Mouse (Mus musculus) lung, adult 18-20 months (tissue): Measurements from ENCODE around the gene Syt13.

Source experiments
- DNase-seq, 2 experiments: peaks; one replicate each; pipeline ENCODE4 v3.0.0; 2022; ENCODE audit warnings: mixed read lengths in 2 of 2

Syt13 gene

DNA sequence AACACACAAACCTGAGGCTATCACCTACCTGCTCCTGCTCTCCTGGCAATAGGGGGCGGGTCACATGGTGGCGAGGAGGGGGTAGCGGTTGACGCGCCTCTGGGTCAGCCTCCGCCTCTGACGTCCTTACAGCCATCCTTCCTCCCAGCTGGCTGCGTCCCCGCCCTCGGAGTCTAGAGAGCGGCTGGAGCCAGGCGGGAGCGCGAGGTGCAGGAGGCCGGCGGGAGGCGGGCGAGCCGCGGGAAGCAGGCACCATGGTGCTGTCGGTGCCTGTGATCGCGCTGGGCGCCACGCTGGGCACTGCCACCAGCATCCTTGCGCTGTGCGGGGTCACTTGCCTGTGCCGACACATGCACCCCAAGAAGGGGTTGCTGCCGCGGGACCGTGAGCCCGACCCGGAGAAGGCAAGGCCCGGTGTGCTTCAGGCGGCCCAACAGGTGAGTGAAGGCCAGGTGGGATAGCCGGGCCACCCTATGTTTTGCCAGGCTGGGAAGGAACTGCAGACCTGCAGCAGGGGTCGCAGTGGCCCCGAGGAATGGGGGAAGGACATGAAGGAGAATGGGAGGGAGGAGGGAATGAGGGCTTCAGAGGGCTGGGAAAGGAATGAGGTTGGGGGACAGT lies at the start of gene Syt13:
Gene Syt13 (plus strand): TSS at position 166 of the 621 bp plus-strand sequence.
- peak; percentile 26 to 33 for DNase-seq

- DNase-seq: no peak
Observed at GRCm38 (mm10) chr2:92866616-92867015, 48.3 kb upstream of the Syt13 start.

GRCm38 (mm10) chr2:92870139-92870836 lies 44.6 kb upstream of the Syt13 start:
- DNase-seq: no peak

GRCm38 (mm10) chr2:92871093-92871686 lies 43.7 kb upstream of the Syt13 start:
- DNase-seq: no peak

DNA sequence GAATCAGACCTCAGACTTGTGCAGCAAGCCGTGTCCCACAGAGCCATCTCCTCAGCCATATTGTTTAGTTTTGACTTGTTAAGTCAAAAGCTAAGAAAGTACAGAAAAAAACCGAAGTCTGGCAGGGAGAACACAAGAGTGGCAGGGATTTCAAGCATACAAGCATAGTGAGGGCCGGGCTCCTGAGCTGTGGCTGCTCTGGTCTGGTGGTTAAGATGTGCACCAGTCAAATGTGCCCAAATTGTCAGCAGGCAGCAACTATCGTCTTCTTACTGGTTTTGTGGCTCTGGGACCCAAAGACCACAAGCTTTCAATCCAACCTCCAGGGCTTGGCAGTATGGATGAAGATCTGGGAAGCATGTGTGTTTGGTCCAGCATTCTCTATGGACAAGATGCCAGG lies 42.2 kb upstream of the Syt13 start:
- DNase-seq: no peak

- DNase-seq: peak; percentile 24 to 51
Observed at GRCm38 (mm10) chr2:92874592-92874991, 40.3 kb upstream of the Syt13 start.

DNA sequence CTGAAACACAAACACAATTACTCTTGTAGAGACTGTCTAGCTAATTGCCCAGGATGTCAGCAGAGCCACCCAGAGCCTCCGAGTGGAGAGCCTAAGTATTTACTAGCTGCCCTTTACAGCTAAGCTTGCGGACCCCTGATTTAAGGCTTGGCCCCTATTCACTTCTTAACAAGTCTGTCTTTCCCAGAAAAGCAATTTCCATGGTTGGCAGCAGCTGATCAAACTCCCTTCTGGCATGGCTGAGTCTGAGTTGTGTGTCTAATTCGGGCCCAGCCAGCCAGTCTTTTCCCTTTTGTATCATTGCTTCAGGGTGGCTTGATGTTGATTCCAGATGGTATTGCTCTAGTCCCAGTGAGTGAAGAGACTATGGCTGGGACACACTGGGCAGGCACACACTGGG lies 37.4 kb upstream of the Syt13 start:
- DNase-seq: no peak

GRCm38 (mm10) chr2:92883039-92883911 lies 31.6 kb upstream of the Syt13 start:
- DNase-seq: peak; percentile 30 to 44

DNA sequence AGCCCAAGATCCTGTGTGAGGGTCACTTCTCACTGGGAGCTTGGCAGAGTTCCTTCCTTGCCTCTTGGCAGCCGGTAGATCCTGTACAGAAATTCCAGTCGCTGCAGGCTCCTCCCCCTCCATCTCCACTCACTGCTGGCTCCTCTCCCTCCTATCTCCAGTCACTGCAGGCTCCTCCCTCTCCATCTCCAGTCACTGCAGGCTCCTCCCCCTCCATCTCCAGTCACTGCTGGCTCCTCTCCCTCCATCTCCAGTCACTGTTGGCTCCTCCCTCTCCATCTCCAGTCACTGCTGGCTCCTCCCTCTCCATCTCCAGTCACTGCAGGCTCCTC lies 31.0 kb upstream of the Syt13 start:
- peak; percentile 17 to 27 for DNase-seq

GRCm38 (mm10) chr2:92884976-92885375 lies 29.9 kb upstream of the Syt13 start:
- no peak for DNase-seq

DNA sequence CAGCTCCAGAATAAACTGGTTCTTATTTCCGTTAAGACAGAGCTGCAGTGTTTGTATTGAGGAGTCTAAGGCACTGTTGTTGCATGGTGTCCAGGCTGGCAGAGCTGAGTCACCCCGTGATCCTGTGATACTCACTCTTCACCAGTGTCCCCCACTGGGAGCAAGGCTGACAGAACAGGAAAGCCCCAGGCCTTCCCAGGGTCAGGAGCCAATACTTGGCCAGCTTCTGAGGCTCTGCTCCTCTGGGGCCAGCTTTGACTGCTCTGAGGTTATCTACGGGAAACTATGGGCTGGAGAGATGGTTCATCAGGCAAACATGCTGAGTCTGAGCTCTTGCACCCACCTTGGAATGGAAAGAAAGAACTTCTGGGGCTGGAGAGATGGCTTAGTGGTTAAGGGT lies 28.0 kb upstream of the Syt13 start:
- DNase-seq: no peak

GRCm38 (mm10) chr2:92892524-92892923 lies 22.4 kb upstream of the Syt13 start:
- DNase-seq: no peak

DNA sequence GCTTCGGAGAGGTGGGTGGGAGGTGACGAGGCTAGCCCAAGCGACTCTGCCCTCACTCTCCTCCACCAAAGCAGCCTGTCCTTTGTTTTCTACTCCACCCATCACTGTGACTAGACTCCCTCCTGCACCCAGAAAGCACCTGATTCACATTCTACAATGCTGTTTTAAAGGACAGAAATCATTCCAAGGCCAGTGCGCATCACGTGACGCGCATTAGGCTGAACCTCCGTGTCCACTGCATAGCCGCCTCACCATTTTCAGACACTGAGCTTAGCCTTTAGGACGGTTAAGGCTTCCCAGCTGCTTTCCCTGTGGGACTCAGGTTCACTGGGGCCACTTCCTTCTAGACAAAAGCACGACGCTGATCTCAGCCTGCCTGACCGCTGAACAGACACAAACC lies 11.2 kb upstream of the Syt13 start:
- no peak for DNase-seq

- peak in 1 of 2 experiments; percentile 40 for DNase-seq
Observed at GRCm38 (mm10) chr2:92904307-92904859, 10.5 kb upstream of the Syt13 start.

- DNase-seq: peak in 1 of 2 experiments; percentile 4
Observed at GRCm38 (mm10) chr2:92910371-92910770, 4.5 kb upstream of the Syt13 start.

- DNase-seq: no peak
Observed at GRCm38 (mm10) chr2:92912312-92912711, 2.6 kb upstream of the Syt13 start.

GRCm38 (mm10) chr2:92913295-92913694 lies 1.6 kb upstream of the Syt13 start:
- no peak for DNase-seq

DNA sequence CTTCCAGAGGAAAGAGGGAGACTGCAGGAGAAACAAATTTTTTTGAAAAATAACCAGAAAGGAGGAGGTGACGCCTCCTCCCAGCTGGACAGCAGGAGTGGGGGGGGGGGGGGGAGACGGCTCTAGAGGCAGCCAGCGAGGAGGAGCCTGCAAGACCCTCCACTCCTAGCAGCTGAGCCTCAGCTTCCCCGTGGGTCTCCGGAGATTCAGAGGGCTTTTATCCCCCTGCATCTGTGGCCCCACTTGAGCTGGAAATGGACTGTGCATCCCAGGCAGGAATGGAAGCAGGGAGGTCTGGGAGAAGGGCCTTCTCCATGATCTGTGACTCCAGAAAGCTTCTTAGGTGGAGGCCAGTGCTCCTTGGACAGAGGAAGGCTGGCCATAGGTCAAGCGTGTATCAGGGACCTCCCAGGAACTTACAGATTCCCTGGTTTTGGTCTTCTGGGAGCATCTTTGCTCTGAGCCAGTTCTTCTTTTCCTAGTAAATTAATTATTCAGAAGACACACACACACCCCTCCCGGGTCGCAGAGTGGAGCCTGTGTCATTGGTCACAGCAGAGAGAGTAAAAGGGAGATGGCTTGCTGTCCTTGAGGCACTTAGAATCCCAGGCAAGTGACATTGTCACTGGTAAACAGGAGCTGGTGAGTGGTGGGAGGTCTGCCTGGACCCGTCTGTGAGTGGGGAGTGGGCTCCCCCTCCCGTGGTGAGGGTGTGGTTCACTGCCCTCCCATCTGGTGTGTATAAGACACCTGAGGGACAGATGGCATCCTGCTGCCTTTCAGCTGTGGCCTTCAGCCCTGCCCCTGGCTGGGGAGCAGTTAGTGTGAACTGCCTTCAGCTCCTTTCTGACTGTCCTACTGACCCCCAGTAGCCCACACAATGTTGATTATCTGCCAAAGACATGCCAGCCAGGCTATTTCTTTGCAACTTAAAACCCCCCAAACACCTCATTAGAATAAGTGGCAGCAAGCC lies 1.0 kb downstream of the Syt13 start:
- no peak for DNase-seq

DNA sequence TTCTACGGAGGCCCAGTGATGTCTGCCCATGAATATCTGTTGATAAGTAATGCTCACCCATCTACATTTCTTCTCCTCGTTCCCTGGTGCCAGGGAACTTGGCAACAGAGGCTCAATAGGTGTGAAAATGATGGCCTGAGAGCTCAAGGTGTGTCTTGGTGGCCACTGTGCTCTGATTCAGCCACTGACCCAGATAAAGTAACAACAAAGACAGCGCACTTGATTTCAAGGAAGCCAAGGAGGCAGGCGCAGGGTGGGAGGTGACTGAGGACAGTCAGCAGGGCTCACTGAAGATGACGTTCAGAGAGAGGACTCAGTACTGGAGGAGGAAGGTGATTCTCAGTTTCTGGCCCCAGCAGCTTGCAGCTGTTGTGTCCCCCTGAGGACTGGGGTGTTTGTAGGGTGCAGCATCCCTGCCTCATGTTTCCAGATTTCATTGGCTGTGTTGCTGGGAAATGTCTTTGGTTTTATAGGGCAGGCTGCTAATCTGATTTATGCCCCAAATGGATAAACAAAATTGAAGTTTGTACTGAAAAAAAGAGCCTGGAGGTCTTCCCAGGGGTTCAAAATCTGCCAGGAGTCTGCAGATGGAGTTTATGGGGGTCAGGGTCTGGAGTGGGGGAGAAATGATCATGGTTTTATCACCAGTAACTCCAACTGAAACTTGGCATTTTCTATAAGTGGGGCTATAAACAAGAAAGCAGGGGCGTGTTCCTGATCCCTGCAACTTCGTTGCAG lies 2.7 kb downstream of the Syt13 start:
- DNase-seq: no peak

DNA sequence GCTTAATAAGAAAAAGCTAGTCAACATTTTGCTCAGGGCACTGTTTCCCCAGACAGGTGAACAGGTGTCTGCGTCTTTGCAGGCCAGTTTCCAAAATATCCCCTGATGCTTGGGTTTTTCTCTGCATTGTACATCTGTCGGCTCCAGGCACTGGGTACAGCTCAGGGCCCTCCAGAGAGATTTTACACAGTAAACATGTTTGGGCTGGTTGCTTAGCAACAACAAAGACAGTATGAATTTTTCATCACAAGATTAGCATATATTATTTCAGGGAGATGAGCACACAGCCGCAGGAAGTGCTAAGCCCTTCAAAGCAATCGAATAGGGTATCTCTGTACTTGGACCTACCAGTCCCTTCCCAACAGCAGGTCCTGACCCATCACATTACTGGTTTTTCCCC lies 5.8 kb downstream of the Syt13 start:
- no peak for DNase-seq

DNA sequence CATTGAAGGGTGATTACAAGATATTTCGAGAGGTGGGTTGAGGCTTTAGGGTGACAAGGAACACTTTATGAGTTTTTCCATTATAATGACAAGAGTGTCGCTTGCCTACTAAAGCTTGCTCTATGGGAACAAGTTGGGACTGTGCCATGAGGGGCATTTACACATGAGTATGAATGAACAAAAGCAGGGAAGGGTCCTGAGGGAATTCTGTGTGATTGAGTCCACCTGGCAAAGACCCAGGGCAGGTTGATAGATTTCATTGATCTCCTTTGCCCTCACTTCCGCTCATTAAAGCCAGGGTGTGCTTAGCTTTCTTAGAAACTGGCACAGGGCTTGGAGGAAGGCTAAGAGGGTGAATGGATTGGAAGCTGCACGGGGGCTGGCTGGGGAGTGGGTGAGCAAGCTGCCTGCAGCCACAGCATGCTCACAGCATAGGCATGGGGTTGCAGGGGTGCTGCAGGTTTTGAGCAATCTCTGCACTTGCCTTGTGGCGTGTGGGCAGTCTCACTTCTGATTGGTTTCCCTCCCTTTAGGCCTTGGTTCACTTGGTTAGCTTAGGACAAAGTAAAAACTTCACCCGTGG lies 9.9 kb downstream of the Syt13 start:
- DNase-seq: no peak
